Mouse (Mus musculus) brain, embryonic 14.5 days (tissue): Measurements from ENCODE around the gene Dync1h1. TPM values are rescaled to one million over a fixed set of nuclear protein-coding genes. Genes with fewer than 3 reads are reported as not detected.
A peak's percentile ranks its signal among the peaks of the same experiment; 100 is the strongest.

Source experiments
- DNase-seq: peaks from one replicate; pipeline ENCODE4 v3.0.0-alpha.2; 2011; ENCODE audit warnings: low read depth
- CTCF ChIP-seq: fragments of 200-500 bp; IDR thresholded peaks from 2 replicates; pipeline ENCODE4 v1.5.1; 2012; ENCODE audit warnings: inconsistent platforms, mild to moderate bottlenecking, moderate library complexity, borderline replicate concordance; ENCODE audit not compliant: insufficient read depth, insufficient read length; ENCODE audit errors: extremely low read depth
- POLR2A ChIP-seq: fragments of 200-500 bp; IDR thresholded peaks from 2 replicates; pipeline ENCODE4 v1.6.1; 2012; ENCODE audit warnings: mild to moderate bottlenecking, inconsistent platforms, borderline replicate concordance; ENCODE audit not compliant: poor library complexity, insufficient read depth, insufficient read length, severe bottlenecking; ENCODE audit errors: extremely low read depth
- polyA plus RNA-seq: library from polyadenylated mRNA; depleted of rRNA; stranded (reverse); fragments of >200 nt; gene quantifications from 2 replicates; pipeline ENCODE4 v1.2.3, GENCODE M21; 2012; rRNA removed

Dync1h1 gene
- 300 and 496 TPM in 2 replicates for polyA plus RNA-seq

- TF ChIP-seq POLR2A (peak; percentile 99), CTCF (no peak)
- DNase-seq, result peak; percentile 96
Measured at GRCm38 (mm10) chr12:110601241-110602218, at the start of gene Dync1h1. Gene Dync1h1, plus strand, starts transcription at chr12:110601452.

DNA sequence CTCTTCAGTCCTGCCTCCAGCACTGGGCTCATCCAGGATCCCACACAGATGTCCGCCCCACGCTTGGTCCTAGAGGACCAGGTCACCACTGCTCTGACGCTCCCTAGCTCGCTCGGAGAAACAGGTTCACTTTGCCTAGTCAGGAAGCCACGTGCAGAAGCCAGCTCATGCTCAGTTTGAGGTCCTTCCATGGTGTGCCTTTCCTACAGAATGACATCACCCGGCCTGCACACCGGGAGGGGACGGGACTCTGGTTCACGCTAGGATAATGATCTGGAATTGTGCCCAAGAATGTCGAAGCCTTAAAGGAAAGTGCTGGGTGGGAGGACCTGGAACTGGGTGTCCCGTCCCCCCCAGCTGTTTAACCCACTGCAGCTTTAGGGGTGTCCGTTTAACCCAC is 49.1 kb upstream of the Dync1h1 start:
- TF ChIP-seq CTCF, result no peak
- no peak for TF ChIP-seq POLR2A
- DNase-seq, result no peak

DNA sequence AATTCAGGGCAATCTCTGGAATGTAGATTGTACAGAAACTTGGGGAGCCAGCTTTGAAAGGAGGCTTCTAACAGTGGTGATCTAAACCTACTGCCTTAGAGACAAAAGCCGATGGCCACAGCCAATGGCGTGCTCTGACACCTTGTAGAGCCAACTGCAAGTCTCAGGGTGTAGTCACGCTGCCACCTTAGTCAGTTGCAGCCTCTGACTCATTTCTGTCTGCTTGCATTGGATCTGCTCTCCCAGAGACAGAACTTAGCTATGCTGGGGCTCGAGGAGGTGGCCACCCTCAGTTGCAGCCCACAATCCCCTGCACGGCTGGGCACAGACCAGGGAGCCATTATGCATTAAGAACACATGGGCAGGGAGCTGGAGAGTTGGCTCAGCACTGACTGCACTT is 47.9 kb upstream of the Dync1h1 start:
- no peak for TF ChIP-seq CTCF
- no peak for TF ChIP-seq POLR2A

DNA sequence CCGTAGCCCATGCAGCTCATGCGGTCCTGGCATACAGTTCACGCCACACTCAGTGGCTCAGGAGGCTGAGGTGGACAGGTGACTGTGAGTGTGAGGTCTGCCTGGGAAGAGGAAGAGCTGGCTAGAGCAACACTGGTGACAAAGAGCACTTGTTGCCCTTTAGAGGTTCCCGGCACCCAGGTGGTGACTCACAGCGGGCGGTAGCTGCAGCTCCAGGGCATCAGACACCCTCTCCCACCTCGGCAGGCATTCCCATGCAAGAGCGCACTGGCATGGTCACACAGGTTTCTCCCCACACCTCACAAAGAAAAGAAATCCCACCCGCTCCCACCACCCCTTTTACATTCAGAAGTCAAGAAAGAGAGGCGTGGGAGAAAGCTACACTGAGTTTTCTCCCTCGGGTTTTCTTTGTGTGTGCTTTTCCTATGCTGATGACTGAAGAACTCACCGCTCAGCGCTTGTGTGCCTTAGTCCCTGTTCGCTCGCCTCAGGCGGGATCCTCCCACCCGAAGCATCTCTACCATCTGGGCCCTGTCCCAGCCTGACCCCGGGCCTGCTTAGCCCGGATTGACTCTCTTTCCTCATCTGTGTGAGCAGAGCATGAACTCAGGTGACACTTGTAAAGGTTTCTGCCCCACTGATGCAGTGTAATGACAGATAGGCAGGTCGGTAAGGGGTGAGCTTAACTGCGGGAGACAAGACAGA is 45.6 kb upstream of the Dync1h1 start:
- DNase-seq, result no peak
- TF ChIP-seq POLR2A (no peak), CTCF (no peak)

More for the DNA sequence above, 47.9 kb upstream of the Dync1h1 start:
- no peak for DNase-seq

GRCm38 (mm10) chr12:110556861-110557628 is 44.2 kb upstream of the Dync1h1 start:
- TF ChIP-seq CTCF (no peak), POLR2A (no peak)
- DNase-seq, result peak; percentile 30

GRCm38 (mm10) chr12:110558175-110558574 is 43.1 kb upstream of the Dync1h1 start:
- no peak for DNase-seq
- TF ChIP-seq POLR2A (no peak), CTCF (no peak)

GRCm38 (mm10) chr12:110563383-110563782 is 37.9 kb upstream of the Dync1h1 start:
- no peak for TF ChIP-seq POLR2A
- TF ChIP-seq CTCF, result no peak
- no peak for DNase-seq

GRCm38 (mm10) chr12:110564848-110565247 is 36.4 kb upstream of the Dync1h1 start:
- no peak for TF ChIP-seq CTCF
- no peak for TF ChIP-seq POLR2A
- DNase-seq, result no peak

- DNase-seq, result no peak
- TF ChIP-seq CTCF (no peak), POLR2A (no peak)
Measured at GRCm38 (mm10) chr12:110566366-110566765, 34.9 kb upstream of the Dync1h1 start.

- TF ChIP-seq CTCF (no peak), POLR2A (no peak)
- DNase-seq, result no peak
Measured at GRCm38 (mm10) chr12:110571050-110571449, 30.2 kb upstream of the Dync1h1 start.

- DNase-seq, result no peak
- TF ChIP-seq POLR2A, result no peak
Measured at GRCm38 (mm10) chr12:110572351-110572750, 28.9 kb upstream of the Dync1h1 start.
